Mouse (Mus musculus): ENCODE measurements around the gene Mfap1b.

The Mfap1b gene

GRCm38 (mm10) chr2:121440834-121441605, 32.8 kb downstream of the Mfap1b start:
- intact Hi-C loops (cut with DNase I): no loop called here

GRCm38 (mm10) chr2:121439746-121440145, 34.1 kb downstream of the Mfap1b start:
- intact Hi-C loops (cut with DNase I): no loop called here

- intact Hi-C loops (cut with DNase I): no loop called here
Measured at GRCm38 (mm10) chr2:121434854-121435253, 39.0 kb downstream of the Mfap1b start.

DNA sequence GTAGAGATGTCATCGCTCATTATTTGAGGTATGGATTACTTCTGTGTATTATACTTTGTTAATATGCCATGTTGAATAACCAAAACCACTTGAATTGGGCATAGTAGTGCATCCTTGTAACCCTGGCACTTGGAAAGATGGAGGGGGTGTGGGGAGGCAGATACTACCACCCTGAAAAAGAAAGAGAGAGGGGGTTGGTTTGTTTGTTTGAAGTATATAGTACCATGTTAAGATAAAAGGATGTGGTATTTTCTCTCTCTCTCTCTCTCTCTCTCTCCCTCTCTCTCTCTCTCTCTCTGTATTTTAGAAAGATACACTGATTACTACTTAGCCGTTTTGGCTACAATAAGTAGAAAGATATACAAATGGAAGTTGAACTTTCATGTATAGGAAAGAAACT, 48.0 kb downstream of the Mfap1b start:
- intact Hi-C loops (cut with DNase I): no loop called here

DNA sequence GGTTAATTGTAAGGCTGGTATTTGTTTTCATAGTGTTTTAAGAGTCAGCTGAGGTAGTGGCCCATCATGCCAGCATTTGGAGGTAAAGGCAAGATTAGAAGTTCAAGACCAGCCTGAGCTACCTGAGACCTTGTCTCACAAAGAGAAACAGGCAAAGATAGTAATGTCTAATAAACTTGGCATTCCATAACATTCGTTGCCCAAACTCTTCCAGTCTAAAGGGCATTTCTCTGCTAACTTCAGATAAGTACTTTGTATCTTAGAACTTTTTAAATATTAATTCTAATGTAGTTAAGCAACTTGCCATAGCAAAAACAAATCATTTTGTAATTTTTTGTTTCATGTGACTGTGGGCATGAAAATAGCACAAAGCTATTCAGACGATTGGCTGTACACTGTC, 50.7 kb downstream of the Mfap1b start:
- intact Hi-C loops (cut with DNase I): no loop called here

GRCm38 (mm10) chr2:121418476-121418875, 55.4 kb downstream of the Mfap1b start:
- intact Hi-C loops (cut with DNase I): no loop called here

GRCm38 (mm10) chr2:121416356-121416755, 57.5 kb downstream of the Mfap1b start:
- intact Hi-C loops (cut with DNase I): no loop called here

- intact Hi-C loops (cut with DNase I): no loop called here
Measured at GRCm38 (mm10) chr2:121415591-121415990, 58.3 kb downstream of the Mfap1b start.

DNA sequence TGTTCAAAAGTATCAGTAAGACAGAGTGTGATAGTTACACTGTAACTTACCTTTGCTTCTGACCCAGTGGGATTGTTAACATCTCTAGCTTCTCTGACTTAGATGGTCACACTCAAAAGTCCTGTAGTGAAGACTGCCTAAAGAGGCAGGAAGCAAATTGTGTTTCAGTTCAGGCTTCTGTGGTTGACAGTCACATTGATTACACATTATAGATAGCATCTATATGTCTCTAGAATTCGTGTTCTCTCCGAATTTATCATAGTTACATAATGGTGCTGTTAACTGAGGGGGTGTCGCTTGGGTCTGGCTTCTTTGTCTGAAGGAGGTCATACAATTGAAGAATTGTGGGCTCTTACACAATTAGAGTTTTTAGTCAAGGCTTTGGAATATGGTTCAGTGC, 58.8 kb downstream of the Mfap1b start:
- intact Hi-C loops (cut with DNase I): no loop called here

GRCm38 (mm10) chr2:121414139-121414685, 59.7 kb downstream of the Mfap1b start:
- intact Hi-C loops (cut with DNase I): loop anchor here (5.0 kb wide), 1 partner anchor 33 kb away; the partner anchor contains the start of gene Serf2

DNA sequence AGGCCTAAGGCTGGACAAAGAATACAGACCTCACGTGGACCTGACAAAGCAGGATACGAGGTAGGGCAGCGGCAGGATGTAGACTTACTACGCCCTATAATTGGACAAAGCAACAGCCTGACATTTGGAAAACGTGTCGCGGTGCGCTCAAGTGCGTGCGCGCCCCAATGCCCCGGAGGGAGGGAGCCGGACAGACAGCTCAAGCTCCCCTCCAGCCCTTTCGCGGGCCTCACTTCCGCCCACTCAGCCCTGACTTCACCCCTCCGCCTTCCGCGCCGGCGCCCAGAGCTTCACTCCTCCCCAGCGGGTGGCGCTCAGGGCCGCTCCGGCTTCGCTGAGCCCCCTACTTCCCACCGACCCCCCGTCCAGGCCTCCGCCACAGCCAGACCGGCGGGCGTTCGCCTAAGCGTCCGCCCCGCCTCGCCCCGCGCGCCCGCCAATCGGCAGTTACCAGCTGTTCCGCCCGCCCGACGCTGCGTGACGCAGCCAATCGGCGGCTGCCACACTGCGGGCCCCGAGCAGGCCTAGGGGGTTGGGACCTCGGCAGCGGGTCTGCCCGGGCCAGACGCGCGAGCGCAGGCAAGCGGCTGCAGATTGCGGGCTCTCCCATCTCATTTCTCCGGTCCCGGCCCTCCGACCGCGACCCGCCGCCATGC, 60.4 kb downstream of the Mfap1b start, which contains the start of the genes Pdia3 and Catsper2:
Pdia3 (plus strand) TSS at position 389 of the 656 bp plus-strand sequence.
Catsper2 (minus strand) TSS at position 406 of the 656 bp plus-strand sequence.
- intact Hi-C loops (cut with DNase I): loop anchor here (5.0 kb wide), 1 partner anchor 34 kb away; the partner anchor contains the start of gene Serf2

GRCm38 (mm10) chr2:121412843-121413386, 61.0 kb downstream of the Mfap1b start:
- intact Hi-C loops (cut with DNase I): loop anchor here (5.0 kb wide), 1 partner anchor 34 kb away; the partner anchor contains the start of gene Serf2

Small RNAs within 50 kb of the gene (microRNA-seq; reads per million reads assigned to microRNA genes)
- 0 reads per million in 2 experiments for gene Gm22953
